Mouse (Mus musculus): ENCODE measurements around the gene Frem2.

Gene Frem2

DNA sequence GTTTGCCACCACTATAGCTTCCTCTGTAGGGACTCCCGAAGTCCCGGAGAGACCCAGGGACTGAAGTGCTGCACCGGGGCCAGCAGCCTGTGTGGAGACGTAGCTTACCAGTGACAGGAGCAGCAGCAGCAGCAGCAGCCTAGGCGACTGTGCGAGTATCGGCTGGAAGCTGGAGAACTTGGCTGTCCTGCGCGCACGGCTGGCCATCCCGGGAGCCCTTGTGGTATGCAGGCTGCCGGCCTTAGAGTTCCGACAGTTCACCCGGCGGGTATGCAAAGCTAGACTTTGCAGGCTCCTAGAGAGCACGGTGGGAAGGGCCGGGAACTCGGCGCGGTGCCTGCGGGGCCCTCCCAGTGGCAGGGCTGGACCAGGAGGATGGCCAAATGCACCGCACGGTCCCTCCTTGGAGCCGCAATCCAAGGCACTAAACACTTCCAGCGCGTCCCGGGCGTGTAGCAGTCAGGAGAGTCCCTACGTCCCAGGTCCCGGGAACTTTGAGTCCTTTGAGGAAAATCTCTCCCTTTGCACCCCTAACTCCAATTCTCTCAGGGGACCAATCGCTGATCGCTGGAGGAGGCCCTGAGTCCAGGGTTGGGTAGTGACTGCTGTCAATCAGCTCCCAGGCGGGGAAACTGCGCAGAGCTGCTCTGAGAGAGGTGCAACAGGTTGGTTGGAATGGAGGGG is at the start of gene Frem2:
Gene Frem2 (minus strand): TSS at position 478 of the 684 bp plus-strand sequence.
- no peak for DNase-seq (ENCODE audit: low read depth)

GRCm38 (mm10) chr3:53705992-53706495 is 48.9 kb upstream of the Frem2 start:
- no peak for DNase-seq (ENCODE audit: low read depth)

- no peak for DNase-seq (ENCODE audit: low read depth)
These were observed 46.0 kb upstream of the Frem2 start for GRCm38 (mm10) chr3:53703126-53703505.

- DNase-seq (ENCODE audit: low read depth) = no peak
These were observed 45.4 kb upstream of the Frem2 start for GRCm38 (mm10) chr3:53702421-53703125.

GRCm38 (mm10) chr3:53701940-53702339 is 44.8 kb upstream of the Frem2 start:
- no peak for DNase-seq (ENCODE audit: low read depth)

- DNase-seq (ENCODE audit: low read depth) = no peak
These were observed 30.6 kb upstream of the Frem2 start for GRCm38 (mm10) chr3:53687776-53688175.

DNA sequence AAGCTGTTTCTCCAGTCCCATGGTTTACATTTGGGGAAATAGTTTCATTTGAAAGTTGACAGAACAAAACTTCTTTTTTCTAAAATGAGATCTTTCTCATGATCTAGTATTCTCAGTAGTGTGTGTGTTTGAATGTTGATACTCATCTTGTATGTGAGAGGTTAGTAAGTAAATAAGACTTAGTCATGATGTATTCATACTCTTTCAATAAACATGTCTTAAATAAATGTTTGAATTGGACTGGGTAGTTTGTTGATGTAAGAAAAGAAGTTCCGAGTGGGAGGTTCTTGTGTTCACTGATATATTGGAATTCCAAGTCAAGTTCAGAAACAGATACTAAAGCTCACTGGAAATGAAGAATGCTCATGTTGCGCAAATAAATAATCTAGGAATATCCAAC is 25.1 kb upstream of the Frem2 start:
- DNase-seq (ENCODE audit: low read depth) = no peak

DNA sequence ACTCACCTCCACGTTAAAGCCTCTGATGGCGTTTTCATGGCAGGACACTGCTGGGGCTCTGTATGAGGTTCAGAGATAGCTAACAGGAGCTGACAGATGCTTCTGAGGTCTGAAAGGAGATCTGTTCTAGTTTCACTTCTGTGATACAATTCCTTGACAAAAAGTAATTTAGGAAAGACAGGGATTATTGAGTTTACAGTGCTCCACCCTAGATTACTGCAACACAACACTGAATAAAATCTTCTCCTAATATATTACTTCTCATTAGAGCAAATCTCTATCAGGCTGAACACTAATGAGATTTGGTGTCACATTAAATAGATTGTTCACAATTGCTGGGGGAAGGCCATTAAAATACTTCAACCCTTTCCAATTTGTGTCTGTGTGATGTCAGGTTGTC is 23.7 kb upstream of the Frem2 start:
- no peak for DNase-seq (ENCODE audit: low read depth)

GRCm38 (mm10) chr3:53674225-53674624 is 17.1 kb upstream of the Frem2 start:
- no peak for DNase-seq (ENCODE audit: low read depth)

DNA sequence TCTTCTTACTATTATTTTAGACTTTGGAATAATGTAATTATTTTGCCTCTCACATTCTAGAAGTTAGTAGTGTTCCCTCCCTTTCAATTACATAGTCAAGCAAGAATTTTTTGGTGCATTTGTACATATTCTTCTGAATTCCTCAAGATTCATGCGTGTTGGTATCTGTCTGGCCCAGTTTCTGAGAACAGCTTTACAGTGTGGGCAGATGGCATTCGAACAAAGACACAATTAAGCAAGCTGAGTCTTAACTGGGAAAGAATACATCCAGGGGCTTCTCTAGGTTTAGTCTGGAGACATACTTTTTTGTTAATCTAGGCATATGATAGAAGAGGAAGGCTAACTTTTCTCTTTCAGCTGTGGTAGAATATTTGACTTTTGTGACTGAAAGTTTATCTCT is 12.6 kb upstream of the Frem2 start:
- DNase-seq (ENCODE audit: low read depth) = no peak

DNA sequence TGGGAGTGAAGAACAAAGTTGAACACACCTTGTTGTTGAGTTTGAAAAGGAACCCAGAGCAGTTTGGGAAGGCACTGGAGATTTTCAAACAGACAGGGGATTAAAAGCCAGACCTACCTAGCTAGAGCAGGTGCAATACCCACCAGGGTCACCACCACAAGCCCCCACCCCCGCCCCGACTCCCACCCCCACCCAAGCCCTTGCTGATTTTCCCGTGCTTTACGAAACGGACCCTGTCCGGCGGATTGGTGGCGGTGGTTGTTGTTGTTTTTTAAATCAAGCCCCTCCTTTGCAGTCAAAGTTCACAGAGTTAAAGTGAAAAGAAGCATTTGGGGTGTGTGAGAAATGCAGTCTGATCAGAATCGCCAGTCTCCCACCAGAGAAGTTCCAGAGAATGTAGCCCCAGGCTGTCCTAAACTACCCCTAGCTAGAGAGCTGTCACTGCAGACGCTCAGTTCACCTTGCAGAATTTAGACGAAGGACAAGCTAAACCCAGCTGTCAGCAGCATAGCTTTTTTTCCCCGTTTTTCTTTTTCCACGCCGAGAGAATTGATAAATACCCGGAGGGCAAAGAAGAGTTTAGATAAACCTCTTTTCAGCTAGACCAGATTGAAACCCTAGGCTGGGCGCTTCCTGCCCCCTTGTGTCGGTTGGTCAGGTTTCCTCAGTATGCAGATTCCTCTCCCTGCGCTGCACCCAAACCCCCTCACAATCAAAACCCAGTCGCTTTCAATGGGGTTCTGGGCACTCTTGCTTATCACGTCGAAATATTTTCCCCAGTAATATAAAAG is 784 bp upstream of the Frem2 start:
- no peak for DNase-seq (ENCODE audit: low read depth)

- no peak for DNase-seq (ENCODE audit: low read depth)
These were observed 752 bp downstream of the Frem2 start for GRCm38 (mm10) chr3:53656328-53656877.

GRCm38 (mm10) chr3:53655343-53655742 is 1.8 kb downstream of the Frem2 start:
- DNase-seq (ENCODE audit: low read depth) = no peak

DNA sequence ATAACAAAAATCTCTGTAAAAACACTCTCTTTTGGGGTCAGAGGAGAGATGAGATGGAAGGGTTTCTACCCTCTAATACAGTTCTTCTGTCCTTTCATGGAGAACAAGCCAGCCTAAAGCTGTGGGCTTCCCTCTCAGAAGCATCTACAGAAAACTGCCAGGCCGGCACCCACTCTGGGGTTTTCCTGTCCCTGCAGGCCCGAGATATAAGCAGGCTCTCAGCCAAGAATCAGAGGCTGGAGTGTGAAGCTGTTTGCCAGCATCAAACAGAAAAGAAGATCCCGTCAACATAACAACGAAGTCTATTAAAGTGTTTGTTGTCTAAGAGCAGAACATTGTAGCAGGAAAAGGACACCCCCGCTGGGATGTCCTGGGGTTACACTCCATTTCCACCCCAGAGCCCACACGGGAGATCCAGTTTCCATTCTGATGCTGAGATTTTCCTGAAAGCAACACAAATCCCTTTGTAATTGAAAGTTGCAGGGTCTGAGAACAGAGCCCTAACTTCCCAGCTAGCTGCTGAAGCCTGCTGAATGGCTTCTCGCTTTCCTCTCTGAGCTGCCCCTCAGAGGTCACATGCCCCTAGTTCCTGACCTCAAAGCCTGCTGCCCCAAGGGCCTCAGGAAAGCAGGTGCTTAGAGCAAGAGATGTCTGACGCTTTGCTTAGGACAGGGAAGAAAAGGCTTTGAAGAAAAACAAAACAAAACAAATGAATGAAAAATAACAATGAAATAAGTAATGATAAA is 7.0 kb downstream of the Frem2 start:
- DNase-seq (ENCODE audit: low read depth) = no peak

GRCm38 (mm10) chr3:53649425-53649824 is 7.7 kb downstream of the Frem2 start:
- no peak for DNase-seq (ENCODE audit: low read depth)

DNA sequence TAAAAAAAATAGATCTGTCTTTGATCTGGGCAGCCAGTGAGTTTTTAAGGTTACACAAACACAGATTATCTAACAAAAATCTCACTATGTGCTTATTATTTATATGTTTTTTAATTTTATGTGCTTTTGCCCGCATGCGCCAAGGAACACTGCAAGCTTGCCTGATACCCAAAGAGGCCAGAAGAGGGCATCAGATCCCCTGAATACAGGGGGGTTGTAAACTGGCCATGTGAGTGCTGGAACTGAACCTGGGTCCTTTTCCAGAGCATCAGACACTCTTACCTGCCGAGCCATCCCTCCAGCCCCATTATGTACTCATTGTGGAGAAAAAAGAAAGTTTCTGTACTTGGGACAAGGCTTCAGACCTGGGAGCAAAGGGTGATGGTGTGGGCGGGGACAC is 8.3 kb downstream of the Frem2 start:
- no peak for DNase-seq (ENCODE audit: low read depth)

DNA sequence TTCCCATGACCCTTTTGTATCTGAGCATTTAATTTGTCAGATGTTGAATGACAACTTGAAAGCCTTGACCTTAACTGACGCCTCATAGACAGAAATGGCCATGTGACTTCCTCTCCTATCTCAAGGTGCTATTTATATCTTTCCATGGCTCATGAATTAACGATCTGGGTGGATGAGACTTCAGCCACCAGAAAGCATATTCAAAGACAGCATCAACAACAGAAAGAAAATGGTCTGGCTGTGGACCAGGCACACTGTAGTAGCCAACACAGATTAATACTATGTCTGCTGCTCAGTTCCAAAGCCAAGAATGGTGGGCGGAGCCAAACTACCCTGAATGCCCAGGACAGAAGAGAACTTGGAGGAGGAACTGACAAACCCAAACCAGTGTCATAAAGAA is 21.2 kb downstream of the Frem2 start:
- DNase-seq (ENCODE audit: low read depth) = no peak

DNA sequence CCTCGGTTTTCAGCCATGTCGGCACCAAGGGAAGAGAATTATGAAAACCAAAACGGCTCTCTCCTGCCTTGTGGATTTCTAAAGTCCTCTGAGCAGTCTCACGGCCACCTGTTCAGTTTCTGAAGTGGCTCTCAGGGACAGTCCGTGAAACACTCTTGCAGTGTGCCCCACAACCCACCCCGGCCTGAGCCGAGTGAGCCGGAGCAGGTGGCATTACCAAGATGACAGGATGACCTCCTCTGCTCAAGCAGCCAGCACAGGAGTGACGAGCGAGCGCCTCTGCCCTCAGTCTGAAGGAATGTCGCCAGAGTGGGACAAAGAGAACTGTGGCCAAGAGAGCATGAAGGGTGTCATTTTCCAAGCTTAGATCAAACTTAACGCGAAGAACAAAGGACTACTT is 26.0 kb downstream of the Frem2 start:
- no peak for DNase-seq (ENCODE audit: low read depth)

DNA sequence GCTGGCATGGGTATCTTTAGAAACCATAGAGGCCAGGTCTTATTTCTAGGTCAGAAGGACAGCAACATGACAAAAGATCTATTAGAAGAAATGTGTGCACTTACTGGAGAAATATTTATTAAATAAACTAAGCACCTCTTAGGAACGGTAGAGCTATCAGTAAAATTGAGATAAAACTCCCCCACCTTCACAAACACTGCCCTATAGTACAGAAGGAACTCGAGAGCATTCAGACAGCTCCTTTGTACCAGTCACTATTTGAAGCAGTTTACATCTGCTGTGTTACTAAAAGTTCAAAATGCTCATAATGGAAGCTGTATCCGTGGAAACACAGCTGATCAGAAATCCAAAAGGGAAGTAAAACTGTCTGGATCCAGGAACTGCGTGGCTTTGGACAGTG is 26.5 kb downstream of the Frem2 start:
- no peak for DNase-seq (ENCODE audit: low read depth)

GRCm38 (mm10) chr3:53629966-53630365 is 27.2 kb downstream of the Frem2 start:
- no peak for DNase-seq (ENCODE audit: low read depth)

- DNase-seq (ENCODE audit: low read depth) = no peak
These were observed 33.9 kb downstream of the Frem2 start for GRCm38 (mm10) chr3:53623222-53623621.

DNA sequence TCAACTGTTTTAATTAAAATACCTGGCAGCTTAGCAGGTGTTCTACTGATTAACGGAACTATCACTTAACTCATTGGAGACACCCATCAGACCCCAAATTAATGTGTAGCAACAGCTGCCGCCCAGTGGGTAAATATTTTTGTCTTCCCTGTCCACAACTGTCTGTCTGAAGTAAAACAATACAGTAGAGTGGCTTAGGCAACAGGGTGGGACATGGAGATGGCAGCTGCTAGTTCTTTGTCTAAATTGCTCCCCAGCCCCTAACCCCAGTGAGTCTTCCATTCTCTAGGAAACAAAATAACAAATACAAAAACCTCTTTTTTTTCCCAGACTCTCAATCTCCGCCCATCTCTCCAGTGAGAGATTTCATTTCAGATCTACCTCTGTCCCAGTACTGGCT is 36.2 kb downstream of the Frem2 start:
- no peak for DNase-seq (ENCODE audit: low read depth)
